Mouse (Mus musculus): ENCODE results near the gene Gm10803. TPM values are rescaled to one million over a fixed set of nuclear protein-coding genes. Genes with fewer than 3 reads are reported as not detected.

Gene Gm10803
- not detected in 2 replicates for polyA plus RNA-seq (2012)

GRCm38 (mm10) chr2:93560268-93560667 is at the start of gene Gm10803:
Gene Gm10803 (plus strand): TSS chr2:93560568.

Other genes starting within 250 kb of the Gm10803 start
- gene Tspan18, start 226.1 kb upstream of the Gm10803 start, polyA plus RNA-seq (2012), result 0.06 and 0.27 TPM in 2 replicates
- gene Cd82, start 97.4 kb upstream of the Gm10803 start, polyA plus RNA-seq (2012), result 47.4 and 48.2 TPM in 2 replicates
- not detected in 2 replicates for gene Alx4, start 81.8 kb downstream of the Gm10803 start, polyA plus RNA-seq (2012)

Measured in megakaryocyte-erythroid progenitor cell, adult 5 weeks (primary cell).